Mouse (Mus musculus): ENCODE data around the gene Pex11b. TPM values are rescaled to one million over a fixed set of nuclear protein-coding genes. Genes with fewer than 3 reads are reported as not detected.

Pex11b gene
- polyA plus RNA-seq, 1 experiment = 26.8 TPM

GRCm38 (mm10) chr3:96674442-96674841 is 39.3 kb downstream of the Pex11b start:
- no peak for TF ChIP-seq POLR2A (IDR thresholded peaks at IDR 0.05; ENCODE audit: insufficient read length, low read depth)
- no peak for TF ChIP-seq E2F4 (IDR thresholded peaks at IDR 0.05; ENCODE audit: insufficient read depth)
- peak in 2 of 3 experiments; percentile 24 to 33 for TF ChIP-seq MYOD1 (IDR thresholded peaks at IDR 0.05; ENCODE audit: control insufficient read depth in 1 of 3, insufficient read length in 2 of 3, low read depth in 2 of 3)
- no peak for TF ChIP-seq USF1 (IDR thresholded peaks at IDR 0.05; ENCODE audit: low read depth)
- no peak for TF ChIP-seq TCF3 (IDR thresholded peaks at IDR 0.05; ENCODE audit: insufficient read length, low read depth)
- no peak for TF ChIP-seq SRF (IDR thresholded peaks at IDR 0.05; ENCODE audit: control insufficient read depth, insufficient read length, low read depth)
- no peak for TF ChIP-seq POLR2AphosphoS2 (IDR thresholded peaks at IDR 0.05; ENCODE audit: insufficient read length, low read depth)
- TF ChIP-seq MAX (IDR thresholded peaks at IDR 0.05; ENCODE audit: low read depth) = no peak
- TF ChIP-seq MYOG (IDR thresholded peaks at IDR 0.05; ENCODE audit: control insufficient read depth in 1 of 3, insufficient read depth in 1 of 3, insufficient read length in 2 of 3, low read depth in 2 of 3) = peak in 1 of 3 experiments; percentile 14
- no peak for TF ChIP-seq TCF12 (IDR thresholded peaks at IDR 0.05; ENCODE audit: insufficient read depth, poor library complexity, severe bottlenecking)
- H3K4me2 ChIP-seq (ENCODE audit: low read depth) = peak overlapping the region; percentile 24
- no peaks in the 10 kb centered on the region for H3K79me2 ChIP-seq (ENCODE audit: control insufficient read depth, insufficient read depth)
- no peak overlapping the region for H3ac ChIP-seq (ENCODE audit: control insufficient read depth, insufficient read length)
- H3K36me3 ChIP-seq (ENCODE audit: control insufficient read depth, insufficient read depth) = no peaks in the 10 kb centered on the region
- no peaks in the 10 kb centered on the region for H3K27me3 ChIP-seq (ENCODE audit: control insufficient read depth, insufficient read depth, insufficient read length)
- no peak overlapping the region for H3K4me3 ChIP-seq

GRCm38 (mm10) chr3:96675171-96675570 is 40.0 kb downstream of the Pex11b start:
- H3ac ChIP-seq (ENCODE audit: control insufficient read depth, insufficient read length) = no peak overlapping the region
- H3K79me2 ChIP-seq (ENCODE audit: control insufficient read depth, insufficient read depth) = no peaks in the 10 kb centered on the region
- TF ChIP-seq TCF3 (IDR thresholded peaks at IDR 0.05; ENCODE audit: insufficient read length, low read depth) (no peak), POLR2AphosphoS2 (IDR thresholded peaks at IDR 0.05; ENCODE audit: insufficient read length, low read depth) (no peak), MYOG (IDR thresholded peaks at IDR 0.05; ENCODE audit: control insufficient read depth in 1 of 3, insufficient read depth in 1 of 3, insufficient read length in 2 of 3, low read depth in 2 of 3) (no peak), TCF12 (IDR thresholded peaks at IDR 0.05; ENCODE audit: insufficient read depth, poor library complexity, severe bottlenecking) (no peak), REST (IDR thresholded peaks at IDR 0.05; ENCODE audit: insufficient read depth, insufficient read length) (no peak), MYOD1 (IDR thresholded peaks at IDR 0.05; ENCODE audit: control insufficient read depth in 1 of 3, insufficient read length in 2 of 3, low read depth in 2 of 3) (no peak), E2F4 (IDR thresholded peaks at IDR 0.05; ENCODE audit: insufficient read depth) (no peak), MAX (IDR thresholded peaks at IDR 0.05; ENCODE audit: low read depth) (no peak)
- no peak overlapping the region for H3K4me2 ChIP-seq (ENCODE audit: low read depth)
- no peak overlapping the region for H3K4me3 ChIP-seq
- no peaks in the 10 kb centered on the region for H3K36me3 ChIP-seq (ENCODE audit: control insufficient read depth, insufficient read depth)
- H3K27me3 ChIP-seq (ENCODE audit: control insufficient read depth, insufficient read depth, insufficient read length) = no peaks in the 10 kb centered on the region

DNA sequence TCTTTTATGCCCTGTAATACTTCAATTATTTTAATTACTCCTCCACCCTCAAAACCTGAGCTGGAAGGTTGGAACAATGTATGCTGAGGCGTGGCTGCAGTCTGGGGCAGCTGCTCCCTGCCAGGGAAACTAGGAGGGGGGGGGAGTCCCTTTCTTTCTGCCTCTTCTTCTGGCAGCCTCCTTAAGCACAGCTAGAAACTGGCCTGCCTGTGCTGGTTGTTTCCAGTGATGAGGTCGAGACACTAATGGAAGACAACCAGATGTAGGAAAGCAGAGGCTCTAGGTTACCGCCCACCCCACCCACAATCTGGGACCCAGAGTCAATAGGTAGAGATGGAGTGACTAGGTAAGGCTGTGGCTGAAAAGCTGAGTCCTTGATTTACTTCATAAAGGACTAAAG is 40.5 kb downstream of the Pex11b start:
- TF ChIP-seq MYOG (IDR thresholded peaks at IDR 0.05; ENCODE audit: control insufficient read depth in 1 of 3, insufficient read depth in 1 of 3, insufficient read length in 2 of 3, low read depth in 2 of 3) (peak in 1 of 3 experiments; percentile 24), E2F4 (IDR thresholded peaks at IDR 0.05; ENCODE audit: insufficient read depth) (no peak)

GRCm38 (mm10) chr3:96678456-96678855 is 43.3 kb downstream of the Pex11b start:
- Histone ChIP-seq H3K4me2 (ENCODE audit: low read depth) (no peak overlapping the region), H3K79me2 (ENCODE audit: control insufficient read depth, insufficient read depth) (no peaks in the 10 kb centered on the region), H3ac (ENCODE audit: control insufficient read depth, insufficient read length) (no peak overlapping the region), H3K27me3 (ENCODE audit: control insufficient read depth, insufficient read depth, insufficient read length) (no peaks in the 10 kb centered on the region), H3K4me3 (no peak overlapping the region), H3K36me3 (ENCODE audit: control insufficient read depth, insufficient read depth) (no peaks in the 10 kb centered on the region)
- TF ChIP-seq REST (IDR thresholded peaks at IDR 0.05; ENCODE audit: insufficient read depth, insufficient read length) (no peak), POLR2AphosphoS2 (IDR thresholded peaks at IDR 0.05; ENCODE audit: insufficient read length, low read depth) (no peak), POLR2A (IDR thresholded peaks at IDR 0.05; ENCODE audit: insufficient read length, low read depth) (no peak), CEBPB (IDR thresholded peaks at IDR 0.05; ENCODE audit: insufficient read depth, poor library complexity, severe bottlenecking) (no peak), TCF3 (IDR thresholded peaks at IDR 0.05; ENCODE audit: insufficient read length, low read depth) (no peak), E2F4 (IDR thresholded peaks at IDR 0.05; ENCODE audit: insufficient read depth) (no peak), MYOD1 (IDR thresholded peaks at IDR 0.05; ENCODE audit: control insufficient read depth in 1 of 3, insufficient read length in 2 of 3, low read depth in 2 of 3) (no peak)

More for the DNA sequence above, 40.5 kb downstream of the Pex11b start:
- no peaks in the 10 kb centered on the region for H3K36me3 ChIP-seq (ENCODE audit: control insufficient read depth, insufficient read depth)
- no peaks in the 10 kb centered on the region for H3K79me2 ChIP-seq (ENCODE audit: control insufficient read depth, insufficient read depth)
- no peaks in the 10 kb centered on the region for H3K27me3 ChIP-seq (ENCODE audit: control insufficient read depth, insufficient read depth, insufficient read length)
- no peak overlapping the region for H3ac ChIP-seq (ENCODE audit: control insufficient read depth, insufficient read length)
- H3K4me2 ChIP-seq (ENCODE audit: low read depth) = no peak overlapping the region
- no peak overlapping the region for H3K4me3 ChIP-seq

DNA sequence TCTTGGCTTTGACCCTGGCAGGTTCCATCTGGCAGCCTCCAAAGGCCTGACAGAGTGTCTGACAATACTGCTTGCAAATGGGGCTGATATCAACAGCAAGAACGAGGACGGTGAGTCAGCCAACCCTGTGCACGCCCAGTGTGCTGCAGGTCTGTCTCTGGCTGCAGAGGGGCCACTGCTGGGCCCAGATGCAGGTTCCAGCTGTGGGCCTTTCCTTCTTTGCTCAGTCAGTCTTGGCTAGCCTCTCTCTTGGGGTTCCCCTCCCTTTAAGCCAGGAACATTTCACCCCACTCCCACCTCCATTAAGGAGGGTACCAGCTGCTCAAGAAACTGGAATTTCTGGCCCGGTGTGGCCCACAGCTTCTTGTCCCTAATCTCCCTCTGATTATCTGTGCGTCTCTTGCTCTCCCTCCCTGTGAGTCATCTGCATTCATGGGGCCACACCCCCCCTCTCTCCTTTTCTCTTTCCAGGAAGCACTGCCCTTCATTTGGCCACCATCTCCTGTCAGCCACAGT is 44.0 kb downstream of the Pex11b start:
- TF ChIP-seq MYOD1 (IDR thresholded peaks at IDR 0.05; ENCODE audit: control insufficient read depth in 1 of 3, insufficient read length in 2 of 3, low read depth in 2 of 3) = no peak
- TF ChIP-seq CEBPB (IDR thresholded peaks at IDR 0.05; ENCODE audit: insufficient read depth, poor library complexity, severe bottlenecking) = no peak
- TF ChIP-seq REST (IDR thresholded peaks at IDR 0.05; ENCODE audit: insufficient read depth, insufficient read length) = no peak
- TF ChIP-seq MAX (IDR thresholded peaks at IDR 0.05; ENCODE audit: low read depth) = no peak
- no peak for TF ChIP-seq POLR2AphosphoS2 (IDR thresholded peaks at IDR 0.05; ENCODE audit: insufficient read length, low read depth)
- TF ChIP-seq MYOG (IDR thresholded peaks at IDR 0.05; ENCODE audit: control insufficient read depth in 1 of 3, insufficient read depth in 1 of 3, insufficient read length in 2 of 3, low read depth in 2 of 3) = no peak
- TF ChIP-seq E2F4 (IDR thresholded peaks at IDR 0.05; ENCODE audit: insufficient read depth) = no peak
- TF ChIP-seq TCF12 (IDR thresholded peaks at IDR 0.05; ENCODE audit: insufficient read depth, poor library complexity, severe bottlenecking) = no peak
- TF ChIP-seq USF1 (IDR thresholded peaks at IDR 0.05; ENCODE audit: low read depth) = no peak
- TF ChIP-seq TCF3 (IDR thresholded peaks at IDR 0.05; ENCODE audit: insufficient read length, low read depth) = no peak
- TF ChIP-seq SRF (IDR thresholded peaks at IDR 0.05; ENCODE audit: control insufficient read depth, insufficient read length, low read depth) = no peak
- TF ChIP-seq POLR2A (IDR thresholded peaks at IDR 0.05; ENCODE audit: insufficient read length, low read depth) = no peak
- Histone ChIP-seq H3K4me3 (no peak overlapping the region), H3K4me2 (ENCODE audit: low read depth) (peak overlapping the region; percentile 71), H3K79me2 (ENCODE audit: control insufficient read depth, insufficient read depth) (no peaks in the 10 kb centered on the region), H3K27me3 (ENCODE audit: control insufficient read depth, insufficient read depth, insufficient read length) (no peaks in the 10 kb centered on the region), H3K36me3 (ENCODE audit: control insufficient read depth, insufficient read depth) (no peaks in the 10 kb centered on the region), H3ac (ENCODE audit: control insufficient read depth, insufficient read length) (no peak overlapping the region)
